Comparison of ENCODE assay signal across 10 mouse cellular contexts in the genomic region with DNA sequence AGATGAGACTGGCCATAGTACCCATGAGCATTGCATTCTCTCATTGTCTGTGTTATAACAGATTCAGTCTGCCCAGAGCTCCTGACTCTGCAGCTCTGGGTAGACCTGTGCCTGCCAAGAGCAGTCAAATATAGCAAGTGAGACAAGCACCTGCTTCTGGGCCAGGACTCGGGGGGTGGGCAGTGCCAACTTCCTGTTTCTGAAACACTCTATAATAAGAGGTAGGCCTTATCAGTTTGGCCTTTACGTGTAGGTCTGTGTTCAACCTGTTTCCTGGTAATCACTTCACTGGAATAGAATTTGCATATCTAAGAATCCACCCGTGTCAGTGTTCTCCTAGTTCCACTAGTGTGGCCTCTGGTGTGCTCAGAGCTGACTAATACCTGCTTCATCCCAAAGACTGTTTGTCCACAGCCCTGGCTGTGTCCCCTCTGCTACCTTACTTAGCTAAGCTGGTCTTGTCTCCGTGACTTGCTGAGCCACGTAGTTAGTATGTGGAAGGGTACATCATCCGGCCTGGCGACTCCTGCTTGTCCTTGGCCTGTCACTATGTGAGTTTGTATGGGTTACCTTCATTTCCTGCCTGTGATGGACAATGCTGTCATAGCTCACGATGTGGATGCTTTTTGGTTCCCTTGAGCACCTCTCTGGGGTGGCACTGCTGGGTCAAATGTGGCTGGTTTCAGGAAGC. TPM values are rescaled to one million over a fixed set of nuclear protein-coding genes. Genes with fewer than 3 reads are reported as not detected.
A peak's percentile ranks its signal among the peaks of the same experiment; 100 is the strongest.
DNase-seq lines count a peak whose midpoint lies in the region; ATAC-seq and TF ChIP-seq lines count a peak whose summit lies in the region.
"Had no signal": no experiment of that assay in that cellular context is flagged by ENCODE, and none has a peak within 500 bp of the region (broad histone marks: within the 10 kb centered on the region; RNA-seq: fewer than 3 reads in every experiment).

No protein-coding gene starts in this region.

- no peak for TF ChIP-seq RAD21 in MEL (IDR thresholded peaks at IDR 0.05; ENCODE audit: low read depth, low read length)

- ATAC-seq in megakaryocyte progenitor cell, adult 5-6 weeks (replicated peaks; ENCODE audit: poor library complexity), result 0 out of 2 replicates have a peak, but pooled peaks have one; percentile 15

- DNase-seq in gastrocnemius, adult 2 months, result peak; percentile 82
- no peak for DNase-seq in gastrocnemius, postnatal 4 days (ENCODE audit: low spot score in 2 of 2)
- DNase-seq in MEL (ENCODE audit: low read depth, low spot score), result peak; percentile 77
- DNase-seq in heart, embryonic 10.5 days (ENCODE audit: low spot score), result no peak
- DNase-seq in retina, postnatal 1 day, result no peak
- DNase-seq in left cerebral cortex, adult 18-20 months (ENCODE audit: low spot score in 2 of 2), result no peak
- no peak for DNase-seq in testis, postnatal 10 days (ENCODE audit: low spot score)

- no peaks in the 10 kb centered on the region for H3K79me2 ChIP-seq in MEL (ENCODE audit: control insufficient read depth, insufficient read depth, low read length, poor library complexity)

- no peak for TF ChIP-seq POLR2A in MEL (IDR thresholded peaks at IDR 0.05; ENCODE audit: control insufficient read depth in 1 of 2, insufficient read depth in 1 of 2, low read depth in 1 of 2, low read length in 2 of 2, poor library complexity in 1 of 2)

- H3K36me3 ChIP-seq in MEL (ENCODE audit: control insufficient read depth in 1 of 2, insufficient read depth in 2 of 2, low read length in 2 of 2), result peaks cover 0 to 17% of the 10 kb centered on the region in 2 experiments; a peak in 2 of 4 replicates
- no peaks in the 10 kb centered on the region for H3K36me3 ChIP-seq in heart, embryonic 10.5 days
- H3K36me3 ChIP-seq: neural tube, embryonic 15.5 days had no signal

- peak overlapping the region; percentile 17; the same call in 1 of the 2 replicates for H3K4me3 ChIP-seq in gastrocnemius, adult 2 months
- peak overlapping the region; percentile 10 to 55; a peak in 2 of 4 replicates for H3K4me3 ChIP-seq in MEL (ENCODE audit: control insufficient read depth in 1 of 2, insufficient read depth in 1 of 2, low read depth in 2 of 2, low read length in 2 of 2)
- H3K4me3 ChIP-seq in heart, embryonic 10.5 days, result no peak overlapping the region
- H3K4me3 ChIP-seq: neural tube, embryonic 15.5 days had no signal

- intact Hi-C loops in gastrocnemius, adult 2 months (cut with DNase I), result loop anchor here (5.0 kb wide), 1 partner anchor 204 kb away; no protein-coding TSS in a partner anchor

- H3K9ac ChIP-seq in MEL (ENCODE audit: control insufficient read depth, low read depth, low read length, poor library complexity, severe bottlenecking), result peak overlapping the region; percentile 29
- H3K9ac ChIP-seq: neural tube, embryonic 15.5 days had no signal

- no peak for TF ChIP-seq CTCF in gastrocnemius, adult 2 months (IDR thresholded peaks at IDR 0.05)
- TF ChIP-seq CTCF in MEL (IDR thresholded peaks at IDR 0.05 in 2 of 3, conservative IDR thresholded peaks at IDR 0.05 in 1 of 3; ENCODE audit: control insufficient read depth in 1 of 3, insufficient read depth in 1 of 3, low read depth in 2 of 3, low read length in 3 of 3, poor library complexity in 1 of 3, severe bottlenecking in 1 of 3), result no peak

- TF ChIP-seq EP300 in MEL (IDR thresholded peaks at IDR 0.05; ENCODE audit: low read depth in 1 of 2, low read length in 2 of 2), result peak in 1 of 2 experiments; percentile 52; a peak in 2 of 4 replicates

- H3K9me3 ChIP-seq in MEL (replicated peaks; ENCODE audit: insufficient read depth, low read length), result no peaks in the 10 kb centered on the region
- H3K9me3 ChIP-seq in heart, embryonic 10.5 days, result no peaks in the 10 kb centered on the region
- H3K9me3 ChIP-seq: neural tube, embryonic 15.5 days had no signal

- 72% methylated on average over 8 of the region's 8 CpGs for WGBS in heart, embryonic 10.5 days

- no peaks in the 10 kb centered on the region; a peak in 1 of 4 replicates for H3K27me3 ChIP-seq in MEL (ENCODE audit: control insufficient read depth in 1 of 2, insufficient read depth in 2 of 2, low read length in 2 of 2)
- peaks cover 13% of the 10 kb centered on the region; the same call in 1 of the 2 replicates for H3K27me3 ChIP-seq in heart, embryonic 10.5 days (ENCODE audit: insufficient read depth, poor library complexity, severe bottlenecking)
- H3K27me3 ChIP-seq: neural tube, embryonic 15.5 days had no signal

- peak overlapping the region; percentile 90 for H3K27ac ChIP-seq in gastrocnemius, adult 2 months
- H3K27ac ChIP-seq in MEL (ENCODE audit: control insufficient read depth, low read depth, low read length), result peak overlapping the region; percentile 3; the same call in 1 of the 2 replicates
- H3K27ac ChIP-seq in heart, embryonic 10.5 days, result peak overlapping the region; percentile 5; the same call in 1 of the 2 replicates
- H3K27ac ChIP-seq: neural tube, embryonic 15.5 days had no signal

- H3K4me1 ChIP-seq in MEL (ENCODE audit: control insufficient read depth in 1 of 2, insufficient read depth in 2 of 2, low read length in 2 of 2), result peaks cover 13 to 20% of the 10 kb centered on the region in 2 experiments
- peaks cover 46% of the 10 kb centered on the region for H3K4me1 ChIP-seq in heart, embryonic 10.5 days

TF ChIP-seq in MEL, 35 proteins besides CTCF, POLR2A, EP300 and RAD21 (continues in another document):
- TF ChIP-seq CHD2 (IDR thresholded peaks at IDR 0.05; ENCODE audit: low read length), result no peak
- no peak for TF ChIP-seq MAFK (IDR thresholded peaks at IDR 0.05; ENCODE audit: borderline replicate concordance, low read depth, low read length)
- no peak for TF ChIP-seq ZNF384 (IDR thresholded peaks at IDR 0.05; ENCODE audit: low read depth, low read length)
- TF ChIP-seq ETS1 (IDR thresholded peaks at IDR 0.05; ENCODE audit: low read depth, low read length), result peak; percentile 68; the same call in 1 of the 2 replicates
- no peak for TF ChIP-seq GABPA (IDR thresholded peaks at IDR 0.05; ENCODE audit: low read depth, low read length)
- no peak for TF ChIP-seq USF2 (IDR thresholded peaks at IDR 0.05; ENCODE audit: borderline replicate concordance in 1 of 2, insufficient read depth in 1 of 2, low read depth in 1 of 2, low read length in 2 of 2)
- TF ChIP-seq MYC (IDR thresholded peaks at IDR 0.05; ENCODE audit: low read depth, low read length), result peak; percentile 71; the same call in 1 of the 2 replicates
- no peak for TF ChIP-seq BHLHE40 (IDR thresholded peaks at IDR 0.05; ENCODE audit: borderline replicate concordance, low read depth, low read length)

RNA-seq across cellular contexts. Expression of a gene that starts 2.6 kb away (rescaled TPM):
- total RNA-seq in gastrocnemius, adult 2 months (2021), result under 1 TPM; 0.20 to 0.50 TPM
- total RNA-seq in gastrocnemius, postnatal 4 days (2021), result 1 to 10 TPM in 1 of 2 experiments, under 1 TPM in 1; 0.88 to 1.3 TPM
- total RNA-seq in MEL (2012; rRNA removed), result not detected in 2 replicates
- polyA plus RNA-seq in MEL (2012; ENCODE audit: insufficient read depth in 1 of 2, insufficient read length in 2 of 2, low read depth in 1 of 2, low replicate concordance in 2 of 2, missing spikeins in 1 of 2), result under 1 TPM in 1 of 2 experiments, not detected in 1; 0.13 TPM
- 0.13 and 0.14 TPM in 2 replicates for polyA plus RNA-seq in heart, embryonic 10.5 days (2016; fragmentation: Nextera tagmentation; extraction: Ambion mirVana)
- total RNA-seq in megakaryocyte progenitor cell, adult 5-6 weeks (2015), result not detected in 2 replicates
- total RNA-seq in megakaryocyte progenitor cell, adult 5-6 weeks (2017), result not detected in 2 replicates
- total RNA-seq in left cerebral cortex, adult 18-20 months (2021), result 10 to 100 TPM; 11.1 to 13.3 TPM
- polyA plus RNA-seq: liver, embryonic 16.5 days had no signal

RNA-seq across cellular contexts. Expression of a gene that starts 13.0 kb away (rescaled TPM):
- total RNA-seq in gastrocnemius, adult 2 months (2021), result under 1 TPM in 1 of 2 experiments, not detected in 1; 0.25 TPM
- under 1 TPM; 0.23 to 0.39 TPM for total RNA-seq in gastrocnemius, postnatal 4 days (2021)
- total RNA-seq in MEL (2012; rRNA removed), result not detected in 2 replicates
- not detected for polyA plus RNA-seq in MEL (2012; ENCODE audit: insufficient read depth in 1 of 2, insufficient read length in 2 of 2, low read depth in 1 of 2, low replicate concordance in 2 of 2, missing spikeins in 1 of 2)
- 0.51 and 0.75 TPM in 2 replicates for polyA plus RNA-seq in heart, embryonic 10.5 days (2016; fragmentation: Nextera tagmentation; extraction: Ambion mirVana)
- total RNA-seq in megakaryocyte progenitor cell, adult 5-6 weeks (2015), result not detected in 2 replicates
- total RNA-seq in megakaryocyte progenitor cell, adult 5-6 weeks (2017), result not detected in 2 replicates
- 1 to 10 TPM; 1.2 to 1.7 TPM for total RNA-seq in left cerebral cortex, adult 18-20 months (2021)

RNA-seq across cellular contexts. Expression of a gene that starts 15.0 kb away (rescaled TPM):
- total RNA-seq in gastrocnemius, adult 2 months (2021), result under 1 TPM; 0.14 to 0.28 TPM
- total RNA-seq in gastrocnemius, postnatal 4 days (2021), result not detected
- total RNA-seq in MEL (2012; rRNA removed), result not detected in 2 replicates
- polyA plus RNA-seq in MEL (2012; ENCODE audit: insufficient read depth in 1 of 2, insufficient read length in 2 of 2, low read depth in 1 of 2, low replicate concordance in 2 of 2, missing spikeins in 1 of 2), result not detected
- polyA plus RNA-seq in heart, embryonic 10.5 days (2016; fragmentation: Nextera tagmentation; extraction: Ambion mirVana), result 1.1 and 1.3 TPM in 2 replicates
- total RNA-seq in megakaryocyte progenitor cell, adult 5-6 weeks (2015), result not detected in 2 replicates
- total RNA-seq in megakaryocyte progenitor cell, adult 5-6 weeks (2017), result not detected in 2 replicates
- under 1 TPM; 0.12 to 0.26 TPM for total RNA-seq in left cerebral cortex, adult 18-20 months (2021)

RNA-seq across cellular contexts. Expression of a gene that starts 18.5 kb away (rescaled TPM):
- 10 to 100 TPM in 1 of 2 experiments, 1 to 10 TPM in 1; 7.7 to 16.4 TPM for total RNA-seq in gastrocnemius, adult 2 months (2021)
- 1 to 10 TPM; 4.6 to 4.9 TPM for total RNA-seq in gastrocnemius, postnatal 4 days (2021)
- total RNA-seq in MEL (2012; rRNA removed), result 0.29 and 0.77 TPM in 2 replicates
- 1 to 10 TPM in 1 of 2 experiments, not detected in 1; 1.5 TPM for polyA plus RNA-seq in MEL (2012; ENCODE audit: insufficient read depth in 1 of 2, insufficient read length in 2 of 2, low read depth in 1 of 2, low replicate concordance in 2 of 2, missing spikeins in 1 of 2)
- polyA plus RNA-seq in heart, embryonic 10.5 days (2016; fragmentation: Nextera tagmentation; extraction: Ambion mirVana), result 3.1 and 5.1 TPM in 2 replicates
- not detected in 2 replicates for total RNA-seq in megakaryocyte progenitor cell, adult 5-6 weeks (2015)
- total RNA-seq in megakaryocyte progenitor cell, adult 5-6 weeks (2017), result not detected in 2 replicates
- total RNA-seq in left cerebral cortex, adult 18-20 months (2021), result 100 to 1,000 TPM; 215 to 220 TPM

RNA-seq across cellular contexts. Expression of a gene that starts 23.7 kb away (rescaled TPM):
- total RNA-seq in gastrocnemius, adult 2 months (2021), result 100 to 1,000 TPM in 1 of 2 experiments, 1 to 10 TPM in 1; 8.8 to 105 TPM
- total RNA-seq in gastrocnemius, postnatal 4 days (2021), result 10 to 100 TPM; 22.1 to 26.9 TPM
- 21.1 and 24.4 TPM in 2 replicates for total RNA-seq in MEL (2012; rRNA removed)
- 10 to 100 TPM in 1 of 2 experiments, not detected in 1; 22.5 TPM for polyA plus RNA-seq in MEL (2012; ENCODE audit: insufficient read depth in 1 of 2, insufficient read length in 2 of 2, low read depth in 1 of 2, low replicate concordance in 2 of 2, missing spikeins in 1 of 2)
- polyA plus RNA-seq in heart, embryonic 10.5 days (2016; fragmentation: Nextera tagmentation; extraction: Ambion mirVana), result 2.7 and 3.2 TPM in 2 replicates
- total RNA-seq in megakaryocyte progenitor cell, adult 5-6 weeks (2015), result 3.6 and 5.6 TPM in 2 replicates
- 6.2 and 7.2 TPM in 2 replicates for total RNA-seq in megakaryocyte progenitor cell, adult 5-6 weeks (2017)
- total RNA-seq in left cerebral cortex, adult 18-20 months (2021), result 10 to 100 TPM; 63.1 to 84.6 TPM

Comparison
In these comparisons a context has a peak if more than half of its experiments do, and no peak if none do; other contexts are left out.
1. DNase-seq: peak in gastrocnemius, adult 2 months (single experiment) and MEL (single experiment); none in gastrocnemius, postnatal 4 days (0 of 2), heart, embryonic 10.5 days (single experiment), retina, postnatal 1 day (single experiment), left cerebral cortex, adult 18-20 months (0 of 2) and testis, postnatal 10 days (single experiment).
2. H3K27ac ChIP-seq: peak in every context shown above with its lines; median percentile 90 in gastrocnemius, adult 2 months; 5 in heart, embryonic 10.5 days; 3 in MEL.
3. RNA of a gene that starts 2.6 kb away (total RNA-seq): 11.1 to 13.3 TPM in left cerebral cortex, adult 18-20 months; 0.88 to 1.3 TPM in gastrocnemius, postnatal 4 days, 0.20 to 0.50 TPM in gastrocnemius, adult 2 months, not detected in MEL and not detected in megakaryocyte progenitor cell, adult 5-6 weeks; every median in the first group is over 4 times any median in the second.